Mouse (Mus musculus) myocyte (in vitro differentiated cells): ENCODE measurements around the gene Msh6. TPM values are rescaled to one million over a fixed set of nuclear protein-coding genes. Genes with fewer than 3 reads are reported as not detected.
"Not testable (repeated sequence)": the region's sequence is repeated elsewhere in the genome, so short reads cannot be mapped to it uniquely, and the experiment has no call there.

Experiments
- H3K27me3 ChIP-seq: one replicate; pipeline ENCODE4 v1.6.1; 2011; ENCODE audit not compliant: control insufficient read depth, insufficient read depth, insufficient read length
- H3K36me3 ChIP-seq: one replicate; pipeline ENCODE4 v1.6.1; 2011; ENCODE audit not compliant: control insufficient read depth, insufficient read depth
- H3K4me2 ChIP-seq: one replicate; pipeline ENCODE4 v1.6.1; 2011; ENCODE audit warnings: low read depth, control low read depth
- H3K4me3 ChIP-seq: one replicate; pipeline ENCODE4 v1.5.1; 2011; ENCODE audit warnings: mild to moderate bottlenecking, control low read depth, moderate library complexity
- H3K79me2 ChIP-seq: one replicate; pipeline ENCODE4 v1.6.1; 2011; ENCODE audit not compliant: control insufficient read depth, insufficient read depth
- H3ac ChIP-seq: one replicate; pipeline ENCODE4 v1.6.1; 2011; ENCODE audit not compliant: control insufficient read depth, insufficient read length
- CEBPB ChIP-seq: IDR thresholded peaks from 2 replicates; pipeline ENCODE4 v1.6.1; 2011; ENCODE audit warnings: mild to moderate bottlenecking, moderate library complexity; ENCODE audit not compliant: poor library complexity, insufficient read depth, severe bottlenecking
- E2F4 ChIP-seq: IDR thresholded peaks from one replicate; pipeline ENCODE4 v1.6.1; 2011; ENCODE audit warnings: mild to moderate bottlenecking, control low read depth, moderate library complexity; ENCODE audit not compliant: insufficient read depth
- MAX ChIP-seq: IDR thresholded peaks from one replicate; pipeline ENCODE4 v1.6.1; 2011; ENCODE audit warnings: low read depth, mild to moderate bottlenecking, control low read depth
- MYOD1 ChIP-seq, 3 experiments: IDR thresholded peaks; one replicate each; pipeline ENCODE4 v1.6.1; 2011; ENCODE audit warnings: control low read depth in 2 of 3, low read depth in 2 of 3, mild to moderate bottlenecking in 2 of 3, moderate library complexity in 1 of 3; ENCODE audit not compliant: insufficient read length in 2 of 3, control insufficient read depth in 1 of 3
- MYOG ChIP-seq, 3 experiments: IDR thresholded peaks; one replicate each; pipeline ENCODE4 v1.6.1; 2011; ENCODE audit warnings: control low read depth in 2 of 3, low read depth in 2 of 3, mild to moderate bottlenecking in 2 of 3; ENCODE audit not compliant: insufficient read length in 2 of 3, control insufficient read depth in 1 of 3, insufficient read depth in 1 of 3
- POLR2A ChIP-seq: IDR thresholded peaks from one replicate; pipeline ENCODE4 v1.6.1; 2011; ENCODE audit warnings: low read depth, mild to moderate bottlenecking, control low read depth, moderate library complexity; ENCODE audit not compliant: insufficient read length
- POLR2AphosphoS2 ChIP-seq: IDR thresholded peaks from one replicate; pipeline ENCODE4 v1.6.1; 2011; ENCODE audit warnings: low read depth, control low read depth; ENCODE audit not compliant: insufficient read length
- REST ChIP-seq: IDR thresholded peaks from one replicate; pipeline ENCODE4 v1.6.1; 2011; ENCODE audit warnings: mild to moderate bottlenecking, control low read depth, moderate library complexity; ENCODE audit not compliant: insufficient read depth, insufficient read length
- SRF ChIP-seq: IDR thresholded peaks from one replicate; pipeline ENCODE4 v1.6.1; 2011; ENCODE audit warnings: low read depth; ENCODE audit not compliant: control insufficient read depth, insufficient read length
- TCF12 ChIP-seq: IDR thresholded peaks from one replicate; pipeline ENCODE4 v1.6.1; 2011; ENCODE audit warnings: mild to moderate bottlenecking, control low read depth; ENCODE audit not compliant: poor library complexity, insufficient read depth, severe bottlenecking
- TCF3 ChIP-seq: IDR thresholded peaks from one replicate; pipeline ENCODE4 v1.6.1; 2011; ENCODE audit warnings: low read depth, control low read depth; ENCODE audit not compliant: insufficient read length
- USF1 ChIP-seq: IDR thresholded peaks from one replicate; pipeline ENCODE4 v1.6.1; 2011; ENCODE audit warnings: low read depth, mild to moderate bottlenecking, control low read depth, moderate library complexity
- polyA plus RNA-seq: library from polyadenylated mRNA; unstranded; fragments of >200 nt; fragmentation: generic; extraction: Trizol; gene quantifications from one replicate; pipeline ENCODE4 v1.2.1, GENCODE M21; 2012; ENCODE audit warnings: missing spikeins

Gene Msh6
- polyA plus RNA-seq, 1 experiment, result 5.2 TPM

- Histone ChIP-seq H3K27me3 (no peaks in the 10 kb centered on the region), H3ac (no peak overlapping the region), H3K4me3 (no peak overlapping the region), H3K36me3 (no peaks in the 10 kb centered on the region), H3K79me2 (no peaks in the 10 kb centered on the region), H3K4me2 (no peak overlapping the region)
- TF ChIP-seq POLR2A (no peak), TCF3 (no peak), USF1 (no peak), CEBPB (no peak), SRF (no peak), MAX (no peak), MYOD1 (IDR thresholded peaks at IDR 0.05; ENCODE audit: control insufficient read depth in 1 of 3, insufficient read length in 2 of 3, low read depth in 2 of 3) (no peak), MYOG (IDR thresholded peaks at IDR 0.05; ENCODE audit: control insufficient read depth in 1 of 3, insufficient read depth in 1 of 3, insufficient read length in 2 of 3, low read depth in 2 of 3) (no peak), E2F4 (no peak), TCF12 (no peak)
Observed at GRCm38 (mm10) chr17:87948965-87949584, 25.8 kb upstream of the Msh6 start.

GRCm38 (mm10) chr17:87954618-87955124 lies 20.2 kb upstream of the Msh6 start:
- H3K27me3 ChIP-seq, H3K4me3 ChIP-seq, H3K79me2 ChIP-seq, H3K36me3 ChIP-seq, H3ac ChIP-seq, H3K4me2 ChIP-seq: not testable (repeated sequence)

GRCm38 (mm10) chr17:87957096-87957840 lies 17.6 kb upstream of the Msh6 start:
- TF ChIP-seq MAX (no peak), POLR2AphosphoS2 (no peak), TCF12 (no peak), REST (no peak), MYOD1 (IDR thresholded peaks at IDR 0.05; ENCODE audit: control insufficient read depth in 1 of 3, insufficient read length in 2 of 3, low read depth in 2 of 3) (no peak), E2F4 (no peak), TCF3 (no peak), USF1 (no peak), POLR2A (no peak), SRF (no peak), MYOG (IDR thresholded peaks at IDR 0.05; ENCODE audit: control insufficient read depth in 1 of 3, insufficient read depth in 1 of 3, insufficient read length in 2 of 3, low read depth in 2 of 3) (no peak), CEBPB (no peak)

GRCm38 (mm10) chr17:87958283-87958682 lies 16.6 kb upstream of the Msh6 start:
- Histone ChIP-seq H3ac (no peak overlapping the region), H3K4me3 (no peak overlapping the region), H3K36me3 (no peaks in the 10 kb centered on the region), H3K79me2 (no peaks in the 10 kb centered on the region), H3K27me3 (no peaks in the 10 kb centered on the region), H3K4me2 (no peak overlapping the region)
- TF ChIP-seq SRF, result no peak
- no peak for TF ChIP-seq E2F4
- no peak for TF ChIP-seq CEBPB
- TF ChIP-seq REST, result no peak
- TF ChIP-seq POLR2AphosphoS2, result no peak
- TF ChIP-seq USF1, result no peak
- TF ChIP-seq MYOG (IDR thresholded peaks at IDR 0.05; ENCODE audit: control insufficient read depth in 1 of 3, insufficient read depth in 1 of 3, insufficient read length in 2 of 3, low read depth in 2 of 3), result no peak
- TF ChIP-seq MAX, result no peak
- TF ChIP-seq TCF3, result no peak
- no peak for TF ChIP-seq POLR2A
- no peak for TF ChIP-seq MYOD1 (IDR thresholded peaks at IDR 0.05; ENCODE audit: control insufficient read depth in 1 of 3, insufficient read length in 2 of 3, low read depth in 2 of 3)
- no peak for TF ChIP-seq TCF12

More at GRCm38 (mm10) chr17:87957096-87957840, 17.6 kb upstream of the Msh6 start:
- no peak overlapping the region for H3ac ChIP-seq
- no peaks in the 10 kb centered on the region for H3K27me3 ChIP-seq
- no peaks in the 10 kb centered on the region for H3K79me2 ChIP-seq
- H3K4me3 ChIP-seq, result no peak overlapping the region
- no peaks in the 10 kb centered on the region for H3K36me3 ChIP-seq
- no peak overlapping the region for H3K4me2 ChIP-seq

- H3K4me3 ChIP-seq, H3ac ChIP-seq, H3K79me2 ChIP-seq, H3K4me2 ChIP-seq, H3K36me3 ChIP-seq, H3K27me3 ChIP-seq: not testable (repeated sequence)
Observed at GRCm38 (mm10) chr17:87959406-87959805, 15.5 kb upstream of the Msh6 start.

GRCm38 (mm10) chr17:87959931-87960330 lies 14.9 kb upstream of the Msh6 start:
- not testable (repeated sequence) for H3K4me2 ChIP-seq, H3K36me3 ChIP-seq, H3K79me2 ChIP-seq, H3K4me3 ChIP-seq, H3K27me3 ChIP-seq, H3ac ChIP-seq
